Comparison of ENCODE assay signal across 9 mouse cellular contexts in the genomic region with DNA sequence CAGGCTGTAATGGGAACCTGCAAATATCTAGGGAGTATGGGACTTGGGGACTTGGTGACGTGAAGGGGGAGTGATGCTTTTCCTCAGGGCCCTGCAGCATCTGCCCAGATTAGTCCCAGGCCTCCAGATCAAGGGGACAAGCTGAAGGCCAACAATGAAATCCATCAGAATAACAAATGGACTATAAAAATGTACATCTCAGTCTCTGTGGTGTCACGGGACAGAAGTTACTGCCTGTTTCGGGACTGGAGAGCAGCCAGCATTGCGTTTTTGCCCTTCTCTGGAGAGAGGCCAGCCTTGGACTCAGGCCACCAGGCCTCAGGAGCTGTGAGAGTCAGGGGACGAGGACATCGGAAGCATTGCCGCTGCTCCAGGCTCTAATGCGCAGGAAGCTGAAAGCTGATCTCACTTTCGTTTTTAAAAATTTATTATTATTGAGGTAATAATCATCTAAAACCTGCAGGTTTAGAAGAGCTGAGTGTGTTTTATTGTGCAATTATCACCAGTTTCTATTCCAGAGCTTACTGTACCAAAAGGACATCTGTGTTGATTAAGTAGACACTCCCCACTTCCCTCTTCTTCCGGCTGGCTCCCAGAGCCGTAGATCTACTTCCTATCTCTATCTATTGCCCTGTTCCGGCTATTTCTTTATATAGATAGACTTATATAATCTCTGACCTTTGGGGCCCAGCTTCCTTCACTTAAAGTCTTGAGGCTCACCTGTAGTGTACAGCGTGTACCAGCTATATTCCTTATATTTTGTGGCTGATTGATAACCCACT.
DNase-seq lines count a peak whose midpoint lies in the region; ATAC-seq and TF ChIP-seq lines count a peak whose summit lies in the region.
"Had no signal": no experiment of that assay in that cellular context is flagged by ENCODE, and none has a peak within 500 bp of the region (broad histone marks: within the 10 kb centered on the region; RNA-seq: fewer than 3 reads in every experiment).

No protein-coding gene starts in this region.

- H3K4me1 ChIP-seq in liver, adult 2 months (ENCODE audit: control insufficient read depth, insufficient read depth, low read length): 0 out of 2 replicates have a peak, but pooled peaks cover 2% of the 10 kb centered on the region
- H3K4me1 ChIP-seq in heart, embryonic 16.5 days (ENCODE audit: control insufficient read depth, insufficient read depth, low read length): peaks cover 12% of the 10 kb centered on the region
- no peaks in the 10 kb centered on the region for H3K4me1 ChIP-seq in lung, embryonic 14.5 days (ENCODE audit: insufficient read depth)
- H3K4me1 ChIP-seq in thymus, adult 2 months (replicated peaks; ENCODE audit: control insufficient read depth, insufficient read depth, low read length): peaks cover 5% of the 10 kb centered on the region; the same call in 1 of the 2 replicates

- H3K27ac ChIP-seq in liver, adult 2 months (replicated peaks; ENCODE audit: insufficient read depth, low read depth, low read length): no peak overlapping the region
- peak overlapping the region; percentile 51 for H3K27ac ChIP-seq in heart, embryonic 16.5 days (ENCODE audit: low read length)
- no peak overlapping the region for H3K27ac ChIP-seq in lung, embryonic 14.5 days (ENCODE audit: low read depth)
- no peak overlapping the region for H3K27ac ChIP-seq in thymus, adult 2 months (ENCODE audit: control insufficient read depth, insufficient read depth, low read length)

- no peaks in the 10 kb centered on the region for H3K79me2 ChIP-seq in liver, adult 2 months (ENCODE audit: control insufficient read depth, insufficient read depth, low read length)

- TF ChIP-seq POLR2A in liver, adult 2 months (IDR thresholded peaks at IDR 0.05; ENCODE audit: extremely low read depth, insufficient read depth, low read length): no peak
- TF ChIP-seq POLR2A in thymus, adult 2 months (IDR thresholded peaks at IDR 0.05; ENCODE audit: control insufficient read depth, extremely low read depth, insufficient read depth, low read length, poor library complexity): no peak

- WGBS in liver, adult 2 months: 35% methylated on average over 13 of the region's 13 CpGs
- 39% methylated on average over 13 of the region's 13 CpGs for WGBS in heart, embryonic 16.5 days
- WGBS in lung, embryonic 14.5 days: 53% methylated on average over 13 of the region's 13 CpGs
- 86% methylated on average over 13 of the region's 13 CpGs for WGBS in thymus, adult 2 months

- DNase-seq in liver, adult 2 months (ENCODE audit: extremely low read depth, low read depth, low spot score): peak; percentile 41
- DNase-seq in liver: no peak
- peak; percentile 39 to 79 for DNase-seq in adrenal gland, postnatal 4 days (ENCODE audit: low spot score in 2 of 2)
- DNase-seq in lung, embryonic 14.5 days: peak; percentile 89
- DNase-seq in thymus, adult 18-20 months: no peak
- no peak for DNase-seq in natural killer cell, adult 2 months (ENCODE audit: low spot score in 2 of 2)
- DNase-seq in thymus, adult 2 months: no peak

- no peaks in the 10 kb centered on the region for H3K27me3 ChIP-seq in liver, adult 2 months (ENCODE audit: control insufficient read depth, insufficient read depth, low read length)
- no peaks in the 10 kb centered on the region for H3K27me3 ChIP-seq in heart, embryonic 16.5 days (ENCODE audit: control insufficient read depth, insufficient read depth, low read length)
- no peaks in the 10 kb centered on the region for H3K27me3 ChIP-seq in lung, embryonic 14.5 days (ENCODE audit: insufficient read depth, low read length)
- H3K27me3 ChIP-seq in thymus, adult 2 months (ENCODE audit: control insufficient read depth, insufficient read depth, low read length): no peaks in the 10 kb centered on the region

- no peaks in the 10 kb centered on the region for H3K36me3 ChIP-seq in liver, adult 2 months (ENCODE audit: control insufficient read depth, insufficient read depth, low read length)
- no peaks in the 10 kb centered on the region for H3K36me3 ChIP-seq in heart, embryonic 16.5 days (ENCODE audit: control insufficient read depth, insufficient read depth)
- H3K36me3 ChIP-seq in lung, embryonic 14.5 days (ENCODE audit: insufficient read depth): no peaks in the 10 kb centered on the region
- H3K36me3 ChIP-seq in thymus, adult 2 months (ENCODE audit: control insufficient read depth, insufficient read depth, low read length): no peaks in the 10 kb centered on the region
- H3K36me3 ChIP-seq: G1E had no signal

- peak overlapping the region; percentile 22 for H3K4me2 ChIP-seq in heart, embryonic 16.5 days (ENCODE audit: low read depth, low read length)
- peak overlapping the region; percentile 32 for H3K4me2 ChIP-seq in lung, embryonic 14.5 days

- H3K9me3 ChIP-seq in heart, embryonic 16.5 days (replicated peaks; ENCODE audit: control insufficient read depth, low read length): no peaks in the 10 kb centered on the region
- no peaks in the 10 kb centered on the region for H3K9me3 ChIP-seq in lung, embryonic 14.5 days (ENCODE audit: low read depth, low read length)
- H3K9me3 ChIP-seq: G1E had no signal

- ATAC-seq in heart, embryonic 16.5 days (replicated peaks; ENCODE audit: extremely low read depth, insufficient read depth, low FRiP score): 0 out of 2 replicates have a peak, but pooled peaks have one; percentile 54
- peak; percentile 83 for ATAC-seq in lung, embryonic 14.5 days (ENCODE audit: insufficient read depth)

- peak overlapping the region; percentile 35; the same call in 1 of the 2 replicates for H3K4me3 ChIP-seq in liver, adult 2 months (ENCODE audit: insufficient read depth, low read depth, low read length)
- no peak overlapping the region for H3K4me3 ChIP-seq in heart, embryonic 16.5 days (ENCODE audit: low read length)
- no peak overlapping the region for H3K4me3 ChIP-seq in lung, embryonic 14.5 days (ENCODE audit: low read depth, low read length)
- H3K4me3 ChIP-seq in thymus, adult 2 months (ENCODE audit: control insufficient read depth, insufficient read depth, low read length): no peak overlapping the region

- no peak for TF ChIP-seq CTCF in liver, adult 2 months (IDR thresholded peaks at IDR 0.05; ENCODE audit: low read depth, low read length)
- TF ChIP-seq CTCF in lung, embryonic 14.5 days (IDR thresholded peaks at IDR 0.05; ENCODE audit: low read depth): no peak
- TF ChIP-seq CTCF in thymus, adult 2 months (IDR thresholded peaks at IDR 0.05; ENCODE audit: borderline replicate concordance, control insufficient read depth, extremely low read depth, insufficient read depth, low read length, poor library complexity): no peak

- H3K9ac ChIP-seq in liver, adult 2 months (ENCODE audit: low read depth, low read length): no peak overlapping the region
- H3K9ac ChIP-seq in heart, embryonic 16.5 days (ENCODE audit: low read length): no peak overlapping the region
- no peak overlapping the region for H3K9ac ChIP-seq in lung, embryonic 14.5 days

Comparison
In these comparisons a context has a peak if more than half of its experiments do, and no peak if none do; other contexts are left out.
1. DNase-seq: peak in liver, adult 2 months (single experiment), adrenal gland, postnatal 4 days (2 of 2) and lung, embryonic 14.5 days (single experiment); none in liver (single experiment), thymus, adult 18-20 months (0 of 2), natural killer cell, adult 2 months (0 of 2) and thymus, adult 2 months (single experiment).